Mouse (Mus musculus): ENCODE data around the gene Itih2.

DNA sequence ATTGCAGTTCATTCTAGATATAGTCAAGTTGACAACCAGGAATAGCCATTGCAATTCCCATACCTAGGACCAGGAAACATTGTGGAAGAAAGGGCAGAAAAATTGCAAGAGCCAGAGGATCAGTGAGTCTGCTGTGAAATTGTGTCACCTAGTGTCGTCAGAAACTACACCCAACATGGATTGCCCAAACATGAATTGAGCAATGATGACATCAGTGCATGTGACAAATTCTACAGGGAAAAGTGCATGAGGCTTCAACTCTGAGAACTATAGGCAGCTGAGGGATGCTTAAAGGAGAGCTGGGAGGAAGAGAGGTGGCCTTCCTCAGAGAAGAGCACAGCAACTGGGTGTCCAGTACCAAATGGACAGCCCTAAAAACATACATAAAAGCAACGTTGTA is 6.1 kb upstream of the Itih2 start:
- TF ChIP-seq CTCF (IDR thresholded peaks at IDR 0.05; ENCODE audit: insufficient read depth, low read length) (no peak), POLR2A (IDR thresholded peaks at IDR 0.05; ENCODE audit: borderline replicate concordance, extremely low read depth, low read depth, low read length) (no peak)
